Mouse (Mus musculus) liver, adult 2 months (tissue): ENCODE measurements around the gene Ms4a18.

ENCODE experiments used
- CTCF ChIP-seq: fragments of 200-500 bp; IDR thresholded peaks from 2 replicates; pipeline ENCODE4 v1.5.1; 2011; ENCODE audit warnings: low read depth, low read length, control low read depth
- POLR2A ChIP-seq: fragments of 200-500 bp; IDR thresholded peaks from 2 replicates; pipeline ENCODE4 v1.6.1; 2011; ENCODE audit warnings: low read length, control low read depth; ENCODE audit not compliant: insufficient read depth; ENCODE audit errors: extremely low read depth

DNA sequence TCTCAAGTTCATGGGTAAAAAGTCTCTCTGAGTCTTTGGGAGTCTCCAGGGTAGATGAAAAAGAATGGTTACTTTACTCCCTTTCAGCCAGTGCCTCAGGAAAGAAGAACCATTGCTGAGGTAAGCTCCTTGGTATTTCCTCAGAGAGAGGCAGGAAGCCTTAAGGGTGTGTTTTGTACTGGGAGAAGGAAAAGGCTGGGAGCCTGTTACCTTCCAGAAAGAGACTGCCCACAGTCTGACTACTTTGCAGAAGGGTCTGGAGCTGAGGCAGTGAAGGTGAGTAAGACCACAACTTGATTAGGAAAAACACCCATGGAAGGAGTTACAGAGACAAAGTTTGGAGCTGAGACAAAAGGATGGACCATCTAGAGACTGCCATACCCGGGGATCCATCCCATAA, 30.7 kb upstream of the Ms4a18 start:
- no peak for TF ChIP-seq CTCF
- no peak for TF ChIP-seq POLR2A
